In genomic region chr19:36809476-36810168, GRCm38 (mm10) we compare ENCODE assay signal across 12 mouse cellular contexts. TPM values are rescaled to one million over a fixed set of nuclear protein-coding genes. Genes with fewer than 3 reads are reported as not detected.
A peak's percentile ranks its signal among the peaks of the same experiment; 100 is the strongest.
DNase-seq lines count a peak whose midpoint lies in the region; ATAC-seq lines count a peak whose summit lies in the region.
"Had no signal": no experiment of that assay in that cellular context is flagged by ENCODE, and none has a peak within 500 bp of the region (broad histone marks: within the 10 kb centered on the region; RNA-seq: fewer than 3 reads in every experiment).

No protein-coding gene starts in this region.

- peaks cover 8% of the 10 kb centered on the region; the same call in 1 of the 2 replicates for H3K4me1 ChIP-seq in lung, embryonic 16.5 days (replicated peaks; ENCODE audit: control insufficient read depth, insufficient read depth, low read length)
- no peaks in the 10 kb centered on the region for H3K4me1 ChIP-seq in stomach, embryonic 14.5 days (ENCODE audit: control insufficient read depth, insufficient read depth, low read length)

- no peaks in the 10 kb centered on the region for H3K27me3 ChIP-seq in lung, embryonic 16.5 days (ENCODE audit: control insufficient read depth, insufficient read depth, low read depth, low read length)
- H3K27me3 ChIP-seq in stomach, embryonic 14.5 days (ENCODE audit: control insufficient read depth, insufficient read depth, low read length) = no peaks in the 10 kb centered on the region

- H3K4me2 ChIP-seq in lung, embryonic 16.5 days (ENCODE audit: low read depth, low read length) = peak overlapping the region; percentile 11; the same call in 1 of the 2 replicates
- H3K4me2 ChIP-seq in stomach, embryonic 14.5 days (replicated peaks; ENCODE audit: low read depth, low read length) = 0 out of 2 replicates have a peak overlapping the region, but pooled peaks have one; percentile 8

- no peaks in the 10 kb centered on the region for H3K36me3 ChIP-seq in lung, embryonic 16.5 days (ENCODE audit: control insufficient read depth, insufficient read depth, low read length)
- H3K36me3 ChIP-seq in stomach, embryonic 14.5 days (ENCODE audit: control insufficient read depth, insufficient read depth, low read length) = no peaks in the 10 kb centered on the region

- DNase-seq in adrenal gland, postnatal 14 days = peak; percentile 57
- no peak for DNase-seq in adrenal gland, postnatal 4 days (ENCODE audit: low spot score in 2 of 2)
- DNase-seq in lung, postnatal 25 days (ENCODE audit: low spot score) = no peak
- DNase-seq in kidney, adult 9 months = peak; percentile 61
- DNase-seq in retina, postnatal 1 day = no peak
- DNase-seq in heart, adult 8-10 months (ENCODE audit: low spot score) = no peak
- DNase-seq: cerebellum, postnatal 36 days; right cerebral cortex, postnatal 14 days had no signal

- no peak for ATAC-seq in lung, embryonic 16.5 days (ENCODE audit: low read depth)
- peak; percentile 30; the same call in 1 of the 2 replicates for ATAC-seq in stomach, embryonic 14.5 days (ENCODE audit: insufficient number of reproducible peaks, insufficient read depth, low FRiP score, low read depth)

- H3K9me3 ChIP-seq in lung, embryonic 16.5 days (ENCODE audit: control insufficient read depth, low read length) = no peaks in the 10 kb centered on the region
- no peaks in the 10 kb centered on the region for H3K9me3 ChIP-seq in stomach, embryonic 14.5 days (ENCODE audit: control insufficient read depth, low read depth, low read length)

- H3K9ac ChIP-seq in lung, embryonic 16.5 days (ENCODE audit: low read length) = no peak overlapping the region
- no peak overlapping the region for H3K9ac ChIP-seq in stomach, embryonic 14.5 days (replicated peaks; ENCODE audit: low read depth, low read length)
- H3K9ac ChIP-seq: hindbrain, embryonic 14.5 days had no signal

- H3K27ac ChIP-seq in lung, embryonic 16.5 days (ENCODE audit: low read length) = peak overlapping the region; percentile 43; the same call in 1 of the 2 replicates
- no peak overlapping the region for H3K27ac ChIP-seq in stomach, embryonic 14.5 days (ENCODE audit: low read length)
- H3K27ac ChIP-seq: hindbrain, embryonic 14.5 days; macrophage had no signal

- WGBS in lung, embryonic 16.5 days = 27% methylated on average over 12 of the region's 12 CpGs
- 34% methylated on average over 12 of the region's 12 CpGs for WGBS in stomach, embryonic 14.5 days

- H3K4me3 ChIP-seq in lung, embryonic 16.5 days (ENCODE audit: low read length) = no peak overlapping the region
- H3K4me3 ChIP-seq in stomach, embryonic 14.5 days (ENCODE audit: low read depth, low read length) = no peak overlapping the region

RNA-seq across cellular contexts. Expression of gene Tnks2, which starts 24.4 kb away (rescaled TPM):
- total RNA-seq in adrenal gland, postnatal 14 days (2021) = 111 and 124 TPM in 2 replicates
- total RNA-seq in adrenal gland, postnatal 4 days (2021) = 100 to 1,000 TPM; 146 to 155 TPM
- 24.3 and 31.5 TPM in 2 replicates for polyA plus RNA-seq in lung, embryonic 16.5 days (2015; fragmentation: Nextera tagmentation; extraction: Ambion mirVana)
- polyA plus RNA-seq in stomach, embryonic 14.5 days (2014; fragmentation: Nextera tagmentation; extraction: Ambion mirVana) = 69.1 and 81.3 TPM in 2 replicates
- 10 to 100 TPM; 62.7 to 82.4 (median 71.7) TPM for total RNA-seq in heart, adult 8-10 months (2022)

Comparison
In these comparisons a context has a peak if more than half of its experiments do, and no peak if none do; other contexts are left out.
1. DNase-seq: peak in adrenal gland, postnatal 14 days (single experiment) and kidney, adult 9 months (single experiment); none in adrenal gland, postnatal 4 days (0 of 2), lung, postnatal 25 days (single experiment), retina, postnatal 1 day (single experiment) and heart, adult 8-10 months (single experiment).